Mouse (Mus musculus): ENCODE measurements around the gene Il12rb1.

The Il12rb1 gene

DNA sequence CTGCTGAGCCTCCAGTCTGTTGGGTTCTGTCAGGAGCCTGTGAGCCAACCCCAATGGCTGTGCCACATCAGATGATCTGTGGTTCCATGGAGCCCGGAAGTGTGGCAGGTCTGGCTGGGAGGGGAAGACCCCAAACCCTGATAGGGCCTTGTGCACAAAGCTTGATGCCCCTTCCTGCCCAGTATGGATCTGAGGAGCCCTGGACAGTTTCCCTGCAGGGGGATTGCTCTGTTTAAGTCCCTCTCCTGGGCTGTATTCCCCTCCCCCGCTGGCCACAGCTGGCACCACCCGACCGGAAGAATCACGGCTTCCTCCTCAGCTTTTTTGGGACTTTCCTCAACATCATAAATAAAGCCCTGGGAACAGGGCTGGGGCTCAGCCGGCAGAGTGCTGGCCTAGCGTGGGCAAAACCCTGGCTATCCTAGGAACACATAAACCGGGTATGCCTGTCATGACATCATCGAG is 24.8 kb downstream of the Il12rb1 start:
- no peak for DNase-seq

DNA sequence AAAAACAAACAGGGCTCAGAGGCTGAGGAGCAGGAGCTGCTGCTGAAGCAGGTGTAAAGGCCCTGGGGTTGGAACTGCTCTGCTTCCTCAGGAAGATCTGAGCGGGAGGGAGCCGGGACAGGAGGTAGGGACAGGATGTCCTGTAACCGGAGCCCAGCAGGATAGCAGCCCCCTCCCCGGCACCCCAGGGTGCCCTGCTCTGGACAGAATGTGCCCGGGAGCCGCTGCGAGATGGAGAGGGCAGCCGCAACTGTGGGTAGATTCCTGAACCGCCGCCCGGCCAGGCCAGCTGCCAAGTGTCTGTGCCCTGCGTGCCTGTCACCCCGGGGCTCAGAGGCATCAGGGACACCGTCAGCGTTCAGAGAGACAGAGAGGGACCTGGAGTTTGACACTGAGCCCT is 25.3 kb downstream of the Il12rb1 start:
- DNase-seq, result no peak

DNA sequence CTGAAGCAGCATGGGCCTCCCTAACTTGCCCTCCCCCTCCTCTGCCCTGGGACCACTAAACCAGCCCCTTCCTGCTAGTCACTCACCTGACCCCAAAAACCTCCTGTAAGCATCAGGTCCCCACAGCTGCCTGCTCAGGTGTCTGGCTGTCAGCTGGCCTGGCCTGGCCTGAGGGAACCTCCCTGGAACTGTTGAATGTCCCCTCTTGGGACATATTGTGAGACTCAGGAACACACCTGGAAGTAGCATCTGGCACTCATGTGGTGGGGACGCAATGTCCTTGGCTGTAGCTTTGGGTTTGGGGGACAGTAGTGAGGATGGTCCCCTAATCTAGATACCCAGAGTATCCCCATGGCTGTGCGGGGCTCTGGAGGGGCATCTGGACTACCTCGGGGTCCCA is 25.8 kb downstream of the Il12rb1 start:
- no peak for DNase-seq

DNA sequence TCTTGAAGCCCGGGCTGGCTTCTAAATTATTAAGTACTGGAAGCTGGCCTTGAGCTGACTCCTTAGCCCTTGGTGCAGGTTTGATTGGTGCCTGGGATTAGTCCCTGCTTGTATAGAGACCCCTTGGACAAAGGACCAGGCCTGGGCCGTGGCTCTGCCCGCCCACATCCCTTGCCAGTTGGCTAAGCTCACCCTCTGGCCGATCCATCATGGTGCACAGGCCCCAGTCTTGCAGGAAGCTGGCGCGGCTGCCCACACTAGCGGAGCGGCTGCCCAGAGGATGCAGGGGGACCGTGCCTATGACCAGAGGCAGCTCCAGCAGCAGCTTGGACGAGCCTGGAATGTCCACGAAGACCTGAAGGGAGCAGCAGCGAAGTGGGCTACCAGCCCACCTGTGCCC is 28.4 kb downstream of the Il12rb1 start:
- no peak for DNase-seq

DNA sequence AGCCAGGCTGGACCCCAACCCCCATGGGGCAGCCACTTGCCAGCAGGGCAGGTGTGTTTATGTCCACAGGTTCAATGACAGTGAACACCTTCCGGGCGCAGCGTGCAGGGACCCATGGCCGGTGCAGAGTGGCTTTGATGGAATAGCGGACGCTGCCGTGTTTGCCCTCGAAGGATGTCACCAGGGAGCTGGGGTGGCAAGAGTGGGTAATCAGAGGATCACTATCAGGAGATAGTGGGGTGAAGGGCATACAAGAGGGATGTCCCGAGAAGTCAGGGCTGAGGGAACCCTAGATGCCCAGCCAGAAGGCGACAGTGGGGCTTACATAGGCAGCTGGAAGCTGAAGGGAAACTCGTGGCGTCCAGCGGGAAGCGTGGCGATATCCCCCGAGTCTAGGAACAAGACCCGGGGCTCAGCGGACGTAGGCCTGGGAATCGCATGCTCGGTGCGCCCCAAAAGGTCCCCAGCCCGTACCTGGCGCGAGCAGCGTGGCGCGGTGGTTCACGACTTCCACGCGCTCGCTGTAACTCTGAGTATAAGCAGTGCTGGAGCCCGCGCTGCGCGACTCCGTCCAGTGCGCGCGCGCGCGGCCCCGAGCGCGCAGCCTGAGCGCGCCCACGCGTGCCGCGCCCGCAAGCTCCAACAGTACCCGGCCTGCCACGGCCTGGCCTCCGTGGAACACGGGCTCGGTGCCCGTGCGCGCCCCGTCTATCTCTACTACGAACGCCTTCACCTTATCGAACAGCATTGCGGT is 30.6 kb downstream of the Il12rb1 start:
- DNase-seq, result no peak

DNA sequence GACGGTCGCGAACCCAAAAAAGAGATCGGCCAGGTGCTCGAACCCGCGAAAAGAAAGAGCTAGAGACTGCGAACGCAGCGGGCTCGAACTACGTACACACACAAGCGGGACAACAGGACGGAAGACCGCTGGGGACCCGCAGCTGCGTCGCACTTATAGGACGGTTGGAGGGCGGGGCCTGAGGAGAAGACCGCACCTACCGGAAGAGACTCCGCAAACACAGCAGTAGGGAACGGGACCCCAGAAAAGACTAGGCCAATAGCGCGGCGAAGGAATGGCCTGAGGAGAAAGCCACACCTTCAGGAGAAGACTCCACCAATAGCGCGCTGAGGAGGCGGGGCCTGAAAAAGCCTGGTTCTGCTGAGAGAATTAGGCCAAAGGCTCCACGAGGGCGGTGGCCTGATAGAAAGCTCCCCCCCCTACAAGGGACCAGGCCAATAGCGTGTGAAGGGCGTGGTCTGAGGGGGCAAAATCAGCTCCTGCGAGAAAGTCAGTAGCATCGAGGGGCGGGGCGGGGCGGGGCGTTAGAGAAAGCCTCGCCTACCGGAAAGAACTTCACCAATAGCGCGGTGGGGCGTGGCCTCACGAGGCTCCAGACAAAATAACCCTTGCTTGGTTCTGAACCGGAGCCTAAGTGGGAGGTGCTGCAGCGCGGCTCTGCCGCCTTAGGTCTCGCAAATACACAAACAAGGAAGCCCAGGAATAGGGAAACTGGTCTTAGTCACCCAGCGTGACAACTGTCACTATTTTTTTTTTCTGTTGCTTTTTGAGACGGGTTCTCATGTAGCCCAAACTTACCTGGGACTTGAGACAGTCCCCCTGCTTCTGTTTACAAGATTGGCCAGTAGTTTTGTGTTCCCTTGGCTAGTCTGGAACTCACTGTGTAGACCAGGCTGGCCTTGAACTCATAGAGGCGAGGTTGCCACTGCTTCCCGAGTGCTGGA is 31.4 kb downstream of the Il12rb1 start, which contains the start of gene Arrdc2:
Gene Arrdc2, minus strand, starts transcription at position 313 of the 944 bp plus-strand sequence.
- DNase-seq, result peak; percentile 93

DNA sequence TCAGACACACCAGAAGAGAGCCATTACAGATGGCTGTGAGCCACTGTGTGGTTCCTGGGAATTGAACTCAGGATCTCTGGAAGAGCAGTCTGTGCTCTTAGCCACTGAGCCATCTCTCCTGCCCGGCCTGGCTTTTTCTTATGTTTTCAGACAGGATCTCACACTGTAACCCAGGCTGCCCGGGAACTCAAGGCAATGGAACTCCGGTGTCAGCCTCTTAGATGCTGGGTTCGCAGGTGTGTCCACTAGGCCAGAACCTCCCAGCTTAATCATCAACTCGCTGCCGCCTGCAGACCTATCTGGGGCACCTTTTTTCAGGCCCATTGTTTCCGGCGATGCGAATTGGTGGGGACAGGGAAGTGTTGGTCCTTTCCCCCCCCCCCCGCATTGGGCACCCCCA is 32.3 kb downstream of the Il12rb1 start:
- DNase-seq, result no peak

DNA sequence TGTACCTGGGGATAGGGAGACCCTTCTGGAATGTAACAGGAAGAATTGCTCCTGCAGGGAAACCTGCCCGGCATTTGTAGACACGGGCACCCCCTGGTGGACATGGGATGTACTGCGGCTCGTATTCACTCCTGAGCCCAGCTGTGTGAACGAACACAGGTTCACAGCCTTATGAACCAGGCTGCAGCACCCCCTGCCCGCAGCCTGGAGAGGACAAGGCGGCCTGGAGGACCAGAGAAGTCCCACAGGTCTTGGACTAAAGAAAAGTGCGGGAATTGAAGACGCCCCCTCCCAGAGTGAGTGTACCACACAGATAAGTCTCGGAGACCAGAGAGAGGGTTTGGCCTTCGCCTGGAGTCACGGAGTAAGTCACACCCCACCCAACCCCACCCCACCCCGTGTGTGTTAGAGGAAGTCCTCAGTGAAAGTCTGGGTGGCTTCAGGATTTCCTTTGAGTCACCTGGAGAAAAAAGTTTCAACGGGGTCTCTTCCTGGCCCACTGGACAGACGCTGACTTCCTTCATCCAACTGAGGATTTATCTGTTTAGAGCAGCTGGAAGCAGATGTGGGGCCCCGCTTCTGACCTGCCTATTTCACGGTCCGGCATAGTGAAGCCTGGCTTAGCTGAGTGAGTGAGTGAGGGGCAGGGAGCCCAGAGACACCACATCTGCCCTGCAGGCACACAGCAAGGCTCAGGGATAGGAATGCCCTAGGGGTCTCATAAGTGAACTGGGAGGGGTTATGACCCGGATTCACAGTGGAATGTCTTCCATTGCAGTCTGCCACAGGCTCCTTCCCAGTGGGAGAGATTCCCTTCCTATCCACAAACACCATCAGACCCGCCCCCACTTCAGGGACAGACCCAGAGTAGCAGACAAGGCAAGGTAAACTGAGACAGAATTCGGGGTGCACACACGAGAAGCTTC is 33.2 kb downstream of the Il12rb1 start:
- DNase-seq, result peak; percentile 95

DNA sequence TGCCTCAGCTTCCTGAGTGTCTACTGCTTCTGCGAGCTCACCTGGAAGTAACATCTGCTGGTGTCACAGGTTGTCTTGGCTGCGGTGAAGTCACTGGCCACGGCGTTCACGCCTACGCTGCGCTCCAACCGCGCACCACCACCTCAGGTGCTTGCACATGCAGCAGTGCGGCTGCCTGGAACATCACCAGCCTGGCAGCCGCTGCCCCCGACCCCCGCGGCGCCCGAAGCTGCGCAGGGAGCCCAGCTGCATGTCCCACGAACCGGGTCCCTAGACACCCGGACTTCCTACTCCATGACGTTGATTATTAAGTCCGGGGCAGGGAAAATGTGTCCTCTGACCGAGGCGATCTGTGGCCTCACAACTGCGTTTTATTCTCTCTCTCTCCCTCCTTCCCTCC is 34.2 kb downstream of the Il12rb1 start:
- DNase-seq, result no peak

DNA sequence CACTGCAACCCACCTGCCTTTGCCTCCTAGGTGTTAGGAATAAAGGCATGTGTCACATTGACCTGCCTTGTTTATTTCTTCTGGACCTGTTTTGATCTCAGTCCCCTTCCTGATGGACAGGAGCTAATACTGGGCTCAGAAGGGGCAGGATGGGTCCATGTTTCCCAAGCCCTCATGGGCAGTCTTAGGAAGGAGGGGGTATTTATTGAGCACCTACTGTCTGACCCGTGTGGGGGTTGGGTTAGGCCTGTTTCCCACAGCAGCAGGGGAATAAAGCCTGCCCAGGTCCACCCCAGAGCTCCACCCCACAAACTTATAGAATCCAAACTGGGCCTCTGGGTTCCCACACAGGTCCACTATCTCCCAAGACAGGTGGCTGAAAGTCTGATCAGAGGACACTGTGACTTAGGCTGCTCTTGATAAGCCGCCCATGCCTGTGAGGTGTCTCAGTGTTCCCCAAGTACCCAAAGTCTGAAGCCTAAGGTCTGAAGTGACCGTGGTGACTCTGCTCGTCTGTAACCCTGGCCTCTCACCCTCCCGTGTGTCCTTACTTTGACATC is 35.0 kb downstream of the Il12rb1 start:
- no peak for DNase-seq

DNA sequence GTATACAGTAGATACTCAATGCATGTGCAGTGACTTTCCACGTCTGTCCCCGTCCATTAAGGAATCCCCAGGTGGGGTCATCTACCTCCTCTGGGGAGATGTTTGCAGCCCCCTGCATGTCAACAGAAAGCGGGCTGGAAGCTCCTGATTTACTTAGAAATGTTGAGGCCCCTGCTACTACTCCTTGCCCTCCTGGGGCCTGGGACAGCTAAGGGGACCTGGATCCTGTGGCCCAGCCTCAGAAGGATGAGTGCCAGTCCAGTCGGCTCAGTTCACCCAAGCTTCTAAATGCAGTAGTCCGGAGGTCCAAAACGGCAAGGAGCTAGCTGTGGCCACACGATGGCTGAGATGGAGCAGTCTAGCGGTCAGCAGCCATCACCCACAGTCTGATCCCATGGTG is 35.7 kb downstream of the Il12rb1 start:
- no peak for DNase-seq

DNA sequence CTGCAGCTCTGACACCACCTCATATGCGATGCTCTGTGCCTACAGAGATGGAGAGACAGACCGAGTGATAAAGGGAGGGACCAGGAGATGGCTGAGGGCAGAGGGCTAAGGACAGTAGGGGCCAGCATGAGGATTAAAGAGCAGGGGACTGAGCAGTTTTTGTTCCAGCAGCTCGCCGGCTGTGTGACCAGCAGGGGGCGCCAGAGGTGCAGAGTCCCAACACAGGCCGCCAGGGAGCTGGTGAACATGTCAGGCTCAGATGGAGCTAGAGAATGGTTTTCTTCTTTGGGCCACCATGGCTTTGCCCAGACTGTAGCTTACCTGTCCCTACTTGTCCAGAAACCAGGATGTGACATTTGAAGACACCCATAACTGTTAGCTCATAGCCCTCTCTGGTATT is 36.3 kb downstream of the Il12rb1 start:
- DNase-seq, result peak; percentile 96

DNA sequence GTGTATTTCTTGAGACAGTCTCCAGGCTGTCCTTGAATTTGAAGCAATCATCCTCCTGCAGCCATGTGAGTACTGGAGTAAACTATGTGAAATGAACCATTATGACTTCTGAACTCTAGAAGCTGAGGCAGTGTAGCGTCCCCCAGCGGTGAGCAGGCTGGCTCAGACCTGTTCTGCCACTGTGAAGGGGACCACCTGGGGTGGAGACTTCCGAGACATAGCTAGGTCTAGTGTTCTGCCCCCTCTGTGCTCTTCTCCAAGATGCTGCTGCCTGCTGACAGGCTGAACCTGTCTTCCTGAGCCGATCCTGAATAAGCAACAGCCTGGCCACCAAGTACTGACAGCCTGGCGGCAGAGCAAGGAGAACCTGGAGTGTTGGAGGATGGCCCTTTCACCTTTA is 36.9 kb downstream of the Il12rb1 start:
- no peak for DNase-seq

DNA sequence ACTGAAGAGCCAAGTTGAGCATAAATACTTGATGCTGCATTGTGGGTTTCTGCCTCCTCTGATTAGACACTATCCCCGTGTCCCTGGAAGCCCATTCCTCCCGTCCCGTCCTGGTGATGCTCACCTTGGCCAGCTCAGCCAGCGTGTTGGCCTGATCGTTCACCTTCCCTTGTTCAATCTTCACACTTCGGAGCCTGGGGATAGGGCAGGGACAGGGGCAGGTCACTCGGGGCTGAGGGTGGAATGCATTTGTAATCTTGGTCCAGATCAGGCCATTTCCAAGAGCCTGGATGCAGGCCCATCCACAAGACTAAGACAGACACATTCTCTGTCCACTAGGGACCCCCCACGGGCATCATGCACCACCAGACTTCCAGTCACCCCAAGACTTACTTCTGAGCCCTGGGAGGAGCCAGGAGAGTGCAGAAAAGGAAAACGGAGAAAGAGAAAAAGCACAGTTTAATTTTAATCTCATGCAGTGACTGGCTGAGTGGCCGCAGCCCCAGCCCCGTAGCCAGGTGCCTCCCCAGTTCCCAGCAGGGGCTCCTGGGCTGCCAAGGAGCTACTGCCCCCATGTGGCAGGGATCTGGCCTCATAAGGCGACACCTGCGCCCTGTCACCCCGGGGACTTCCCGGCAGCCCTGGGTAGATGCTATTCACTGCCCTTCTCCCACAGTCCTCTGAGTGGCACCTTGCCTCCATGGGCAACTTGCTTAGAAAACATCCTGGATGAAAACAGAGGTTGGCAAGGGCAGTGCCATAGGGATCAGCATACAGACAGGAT is 38.3 kb downstream of the Il12rb1 start:
- DNase-seq, result no peak

DNA sequence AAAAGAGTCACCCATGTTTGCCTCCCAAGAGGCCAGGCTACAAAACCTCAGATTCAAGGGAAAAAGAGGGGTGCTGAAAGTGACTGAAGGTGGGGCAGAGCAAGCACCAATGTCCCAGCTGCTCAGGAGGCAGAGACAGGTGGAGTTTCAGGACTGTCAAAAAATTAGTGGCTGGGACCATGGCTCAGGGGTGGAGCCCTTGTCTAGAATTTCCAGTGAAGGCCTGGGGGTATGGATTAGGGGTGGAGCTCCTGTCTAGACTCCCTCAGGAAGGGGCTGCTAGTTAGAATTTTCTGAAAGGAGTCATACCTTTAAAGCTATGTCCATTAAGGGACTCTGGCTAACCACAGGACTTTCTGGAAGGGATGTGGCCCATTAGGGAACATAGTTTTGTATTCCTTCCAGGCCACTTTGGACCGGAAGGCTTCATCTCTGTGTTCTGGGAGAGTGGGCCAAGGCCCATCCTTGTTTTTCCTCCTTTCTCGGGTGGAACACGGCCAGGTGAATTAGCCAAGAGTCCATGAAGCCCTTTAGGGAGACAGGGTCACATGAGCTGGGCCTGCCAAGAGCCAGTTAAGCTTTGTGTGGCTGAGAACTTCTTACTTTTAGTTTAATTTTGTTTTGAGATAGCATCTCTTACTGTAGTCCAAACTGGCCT is 41.2 kb downstream of the Il12rb1 start:
- no peak for DNase-seq

DNA sequence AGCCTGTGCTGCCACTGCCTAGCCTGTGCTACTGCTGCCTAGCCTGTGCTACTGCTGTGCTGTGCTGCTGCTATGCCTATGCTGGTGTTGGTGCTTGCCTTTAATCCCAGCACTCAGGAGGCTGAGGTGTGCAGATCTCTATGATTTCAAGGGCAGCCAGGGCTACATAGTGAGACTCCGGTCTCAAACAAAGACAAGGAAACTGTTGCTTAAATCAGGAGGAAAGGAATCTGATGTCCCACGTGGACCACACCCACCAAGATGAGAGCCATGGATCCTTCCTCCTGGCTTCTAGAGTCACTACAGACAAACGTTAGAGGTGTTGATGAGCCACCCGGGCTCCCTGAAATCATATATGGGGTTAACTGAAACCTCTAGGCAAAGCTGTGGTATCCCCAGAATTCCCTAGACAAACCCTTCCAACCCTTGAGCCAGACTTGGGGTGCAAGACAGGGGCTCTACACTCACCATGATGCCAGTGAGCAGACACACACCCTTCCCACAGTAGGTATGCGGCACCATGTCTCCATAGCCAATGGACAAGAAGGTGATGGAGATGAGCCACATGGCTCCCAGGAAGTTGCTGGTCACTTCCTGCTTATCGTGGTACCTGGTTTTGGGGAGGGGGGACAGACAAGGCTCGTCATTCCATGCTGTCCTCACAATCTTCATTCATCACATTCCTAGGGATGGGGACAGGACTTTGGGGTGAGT is 42.0 kb downstream of the Il12rb1 start:
- no peak for DNase-seq

DNA sequence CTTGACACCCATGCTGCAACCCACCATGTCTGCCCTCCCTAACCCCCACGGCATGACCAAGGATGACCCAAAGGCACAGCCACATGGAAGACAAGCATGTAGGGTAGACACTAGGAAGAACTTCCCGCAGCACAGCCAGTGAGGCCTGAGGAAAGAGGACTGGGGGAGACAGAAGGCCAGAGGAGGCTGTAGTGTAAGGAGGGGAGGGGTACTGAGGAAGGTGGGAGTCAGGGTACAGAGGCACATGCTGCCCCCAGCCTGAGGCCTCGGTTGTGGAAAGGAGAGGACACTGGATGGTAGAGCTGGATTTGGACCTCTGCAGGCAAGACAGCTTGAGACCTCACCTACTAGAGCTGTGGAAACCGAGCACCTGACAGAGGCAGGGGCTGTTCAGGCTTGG is 42.7 kb downstream of the Il12rb1 start:
- no peak for DNase-seq

DNA sequence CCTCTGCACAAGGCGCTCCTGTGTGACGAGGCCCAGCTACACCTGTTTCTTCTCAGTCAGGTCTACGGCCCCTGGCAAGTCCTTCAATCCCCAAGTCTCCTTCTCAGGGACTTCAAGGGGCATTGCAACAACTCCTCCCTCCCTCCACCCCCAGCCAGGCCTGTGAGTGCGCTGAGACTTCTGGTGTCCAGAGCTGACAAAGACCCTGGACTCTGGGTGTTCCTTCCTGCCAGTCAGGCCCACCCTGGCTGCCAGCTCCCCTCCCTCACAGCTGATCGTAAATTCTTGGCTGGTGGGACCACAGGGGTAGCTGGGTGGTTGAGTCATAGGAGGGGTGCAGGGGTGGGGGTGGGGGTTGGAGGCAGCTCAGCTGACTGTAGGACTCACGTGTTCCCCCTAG is 43.6 kb downstream of the Il12rb1 start:
- DNase-seq, result no peak

DNA sequence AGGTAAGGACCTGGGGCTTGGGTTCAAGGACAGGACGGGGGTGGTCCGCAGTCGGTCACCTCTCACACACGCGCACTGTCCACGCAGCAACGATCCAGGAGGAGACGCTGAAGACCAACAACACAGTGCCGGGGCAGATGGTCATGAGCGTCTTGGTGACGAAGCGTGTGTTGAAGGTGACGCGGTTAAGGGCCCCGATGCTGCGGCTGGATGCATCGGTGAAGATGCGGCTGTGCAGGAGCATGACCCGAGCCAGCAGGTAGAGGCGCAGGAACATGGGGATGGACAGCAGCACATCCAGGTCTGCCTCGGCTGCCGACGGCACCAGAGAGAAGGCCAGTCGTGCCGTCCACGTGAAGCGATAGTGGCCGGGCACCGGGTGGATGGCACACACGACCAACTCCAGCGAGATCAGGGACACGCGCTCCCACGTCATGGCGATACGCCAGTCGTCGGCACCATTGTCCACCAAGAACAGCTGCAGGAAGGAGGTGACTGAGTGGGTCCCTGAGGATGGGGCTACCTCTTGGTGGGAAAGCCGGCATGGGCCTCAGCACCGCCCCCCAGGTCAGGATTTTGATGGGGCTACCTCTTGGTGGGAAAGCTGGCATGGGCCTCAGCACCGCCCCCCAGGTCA is 44.5 kb downstream of the Il12rb1 start:
- DNase-seq, result no peak

DNA sequence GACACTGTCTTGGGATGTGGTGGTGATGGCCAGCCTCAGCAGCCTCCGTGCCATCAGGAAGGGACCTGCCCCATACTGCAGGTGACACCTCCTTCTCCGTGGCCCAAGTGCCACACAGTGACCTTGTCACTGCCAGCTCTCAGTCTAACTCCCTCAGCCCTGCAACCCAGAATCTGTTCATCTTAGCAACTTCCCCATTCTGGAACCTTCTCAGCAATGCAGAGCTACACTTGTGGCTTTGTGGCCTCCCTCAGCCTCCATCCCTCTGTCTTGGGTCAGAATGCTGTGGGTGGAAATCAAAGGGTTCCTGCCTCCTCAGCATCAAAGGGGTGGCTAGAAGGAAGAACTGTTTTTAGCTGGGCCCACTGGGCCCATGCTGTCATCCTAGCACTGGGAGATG is 45.6 kb downstream of the Il12rb1 start:
- no peak for DNase-seq

Data from right cerebral cortex, postnatal 4 days (tissue).